Mouse (Mus musculus): ENCODE data around the gene Bcl2l13. TPM values are rescaled to one million over a fixed set of nuclear protein-coding genes. Genes with fewer than 3 reads are reported as not detected.

Gene Bcl2l13
- polyA plus RNA-seq, 1 experiment from 2014 or later = 30.2 TPM

GRCm38 (mm10) chr6:120866051-120866814, 30.2 kb downstream of the Bcl2l13 start:
- Histone ChIP-seq H3K4me1 (no peaks in the 10 kb centered on the region), H3K4me3 (replicated peaks) (no peak overlapping the region), H3K4me2 (replicated peaks) (no peak overlapping the region), H3K27me3 (no peaks in the 10 kb centered on the region), H3K9ac (no peak overlapping the region), H3K27ac (replicated peaks) (no peak overlapping the region), H3K36me3 (peaks cover 23% of the 10 kb centered on the region), H3K9me3 (replicated peaks) (no peaks in the 10 kb centered on the region)
- WGBS = 78% methylated on average over 9 of the region's 9 CpGs
- ATAC-seq (ENCODE audit: insufficient number of reproducible peaks, low FRiP score, low TSS enrichment, low read depth) = no peak

- Histone ChIP-seq H3K4me3 (replicated peaks) (no peak overlapping the region), H3K4me2 (replicated peaks) (no peak overlapping the region), H3K4me1 (no peaks in the 10 kb centered on the region), H3K27ac (replicated peaks) (no peak overlapping the region), H3K9me3 (replicated peaks) (no peaks in the 10 kb centered on the region), H3K9ac (no peak overlapping the region), H3K36me3 (peaks cover 19% of the 10 kb centered on the region), H3K27me3 (no peaks in the 10 kb centered on the region)
- ATAC-seq (ENCODE audit: insufficient number of reproducible peaks, low FRiP score, low TSS enrichment, low read depth) = no peak
- WGBS = 36% methylated on average over 1 of the region's 1 CpGs
These were observed 32.8 kb downstream of the Bcl2l13 start for GRCm38 (mm10) chr6:120868824-120869223.

GRCm38 (mm10) chr6:120871286-120871685, 35.3 kb downstream of the Bcl2l13 start:
- Histone ChIP-seq H3K9ac (no peak overlapping the region), H3K4me3 (replicated peaks) (no peak overlapping the region), H3K27ac (replicated peaks) (no peak overlapping the region), H3K27me3 (no peaks in the 10 kb centered on the region), H3K4me1 (no peaks in the 10 kb centered on the region), H3K36me3 (peaks cover 16% of the 10 kb centered on the region), H3K9me3 (replicated peaks) (no peaks in the 10 kb centered on the region), H3K4me2 (replicated peaks) (no peak overlapping the region)
- no peak for ATAC-seq (ENCODE audit: insufficient number of reproducible peaks, low FRiP score, low TSS enrichment, low read depth)
- WGBS = 66% methylated on average over 2 of the region's 2 CpGs

GRCm38 (mm10) chr6:120873874-120874273, 37.9 kb downstream of the Bcl2l13 start:
- 58% methylated on average over 9 of the region's 9 CpGs for WGBS
- H3K27me3 ChIP-seq = no peaks in the 10 kb centered on the region
- ATAC-seq (ENCODE audit: insufficient number of reproducible peaks, low FRiP score, low TSS enrichment, low read depth) = no peak
- no peak overlapping the region for H3K4me2 ChIP-seq (replicated peaks)
- H3K36me3 ChIP-seq = peaks cover 24% of the 10 kb centered on the region
- H3K9me3 ChIP-seq (replicated peaks) = no peaks in the 10 kb centered on the region
- H3K27ac ChIP-seq (replicated peaks) = no peak overlapping the region
- no peak overlapping the region for H3K9ac ChIP-seq
- H3K4me1 ChIP-seq = no peaks in the 10 kb centered on the region
- H3K4me3 ChIP-seq (replicated peaks) = no peak overlapping the region

- H3K9me3 ChIP-seq (replicated peaks) = no peaks in the 10 kb centered on the region
- H3K9ac ChIP-seq = no peak overlapping the region
- H3K36me3 ChIP-seq = peaks cover 55% of the 10 kb centered on the region
- H3K4me3 ChIP-seq (replicated peaks) = no peak overlapping the region
- no peak overlapping the region for H3K27ac ChIP-seq (replicated peaks)
- H3K4me1 ChIP-seq = no peaks in the 10 kb centered on the region
- H3K27me3 ChIP-seq = no peaks in the 10 kb centered on the region
- no peak overlapping the region for H3K4me2 ChIP-seq (replicated peaks)
- no peak for ATAC-seq (ENCODE audit: insufficient number of reproducible peaks, low FRiP score, low TSS enrichment, low read depth)
- WGBS = 58% methylated on average over 5 of the region's 5 CpGs
These were observed 43.0 kb downstream of the Bcl2l13 start for GRCm38 (mm10) chr6:120879046-120879445.

GRCm38 (mm10) chr6:120884436-120884835, 48.4 kb downstream of the Bcl2l13 start:
- WGBS = 85% methylated on average over 6 of the region's 6 CpGs
- H3K9ac ChIP-seq = no peak overlapping the region
- H3K4me3 ChIP-seq (replicated peaks) = no peak overlapping the region
- H3K27me3 ChIP-seq = no peaks in the 10 kb centered on the region
- no peak overlapping the region for H3K4me2 ChIP-seq (replicated peaks)
- no peak for ATAC-seq (ENCODE audit: insufficient number of reproducible peaks, low FRiP score, low TSS enrichment, low read depth)
- no peaks in the 10 kb centered on the region for H3K9me3 ChIP-seq (replicated peaks)
- H3K4me1 ChIP-seq = no peaks in the 10 kb centered on the region
- H3K36me3 ChIP-seq = peaks cover 73% of the 10 kb centered on the region
- H3K27ac ChIP-seq (replicated peaks) = no peak overlapping the region

GRCm38 (mm10) chr6:120886696-120887095, 50.7 kb downstream of the Bcl2l13 start:
- WGBS = 92% methylated on average over 17 of the region's 17 CpGs
- Histone ChIP-seq H3K9ac (no peak overlapping the region), H3K4me3 (replicated peaks) (no peak overlapping the region), H3K27ac (replicated peaks) (no peak overlapping the region), H3K9me3 (replicated peaks) (no peaks in the 10 kb centered on the region), H3K4me1 (no peaks in the 10 kb centered on the region), H3K27me3 (no peaks in the 10 kb centered on the region), H3K36me3 (peaks cover 78% of the 10 kb centered on the region), H3K4me2 (replicated peaks) (no peak overlapping the region)
- ATAC-seq (ENCODE audit: insufficient number of reproducible peaks, low FRiP score, low TSS enrichment, low read depth) = no peak

- peaks cover 38% of the 10 kb centered on the region for H3K36me3 ChIP-seq
- WGBS = 93% methylated on average over 9 of the region's 9 CpGs
These were observed 58.1 kb downstream of the Bcl2l13 start for GRCm38 (mm10) chr6:120894089-120894488.

GRCm38 (mm10) chr6:120894524-120894923, 58.5 kb downstream of the Bcl2l13 start:
- H3K4me2 ChIP-seq (replicated peaks) = no peak overlapping the region
- H3K36me3 ChIP-seq = peaks cover 33% of the 10 kb centered on the region
- H3K9me3 ChIP-seq (replicated peaks) = no peaks in the 10 kb centered on the region
- no peak overlapping the region for H3K27ac ChIP-seq (replicated peaks)
- H3K27me3 ChIP-seq = no peaks in the 10 kb centered on the region
- WGBS = 83% methylated on average over 9 of the region's 9 CpGs
- no peak for ATAC-seq (ENCODE audit: insufficient number of reproducible peaks, low FRiP score, low TSS enrichment, low read depth)
- H3K4me3 ChIP-seq (replicated peaks) = no peak overlapping the region
- H3K4me1 ChIP-seq = no peaks in the 10 kb centered on the region
- no peak overlapping the region for H3K9ac ChIP-seq

More at GRCm38 (mm10) chr6:120894089-120894488, 58.1 kb downstream of the Bcl2l13 start:
- Histone ChIP-seq H3K9ac (no peak overlapping the region), H3K9me3 (replicated peaks) (no peaks in the 10 kb centered on the region), H3K4me1 (no peaks in the 10 kb centered on the region), H3K4me2 (replicated peaks) (no peak overlapping the region), H3K27me3 (no peaks in the 10 kb centered on the region), H3K4me3 (replicated peaks) (no peak overlapping the region), H3K27ac (replicated peaks) (no peak overlapping the region)
- ATAC-seq (ENCODE audit: insufficient number of reproducible peaks, low FRiP score, low TSS enrichment, low read depth) = no peak

GRCm38 (mm10) chr6:120898188-120898833, 62.3 kb downstream of the Bcl2l13 start:
- H3K27me3 ChIP-seq = no peaks in the 10 kb centered on the region
- no peak overlapping the region for H3K4me3 ChIP-seq (replicated peaks)
- no peak for ATAC-seq (ENCODE audit: insufficient number of reproducible peaks, low FRiP score, low TSS enrichment, low read depth)
- no peak overlapping the region for H3K27ac ChIP-seq (replicated peaks)
- no peaks in the 10 kb centered on the region for H3K9me3 ChIP-seq (replicated peaks)
- H3K4me1 ChIP-seq = no peaks in the 10 kb centered on the region
- 73% methylated on average over 6 of the region's 6 CpGs for WGBS
- no peak overlapping the region for H3K9ac ChIP-seq
- peaks cover 15% of the 10 kb centered on the region for H3K36me3 ChIP-seq
- H3K4me2 ChIP-seq (replicated peaks) = no peak overlapping the region

GRCm38 (mm10) chr6:120901776-120902645, 66.0 kb downstream of the Bcl2l13 start:
- H3K4me3 ChIP-seq (replicated peaks) = no peak overlapping the region
- H3K27ac ChIP-seq (replicated peaks) = no peak overlapping the region
- no peaks in the 10 kb centered on the region for H3K36me3 ChIP-seq
- no peaks in the 10 kb centered on the region for H3K9me3 ChIP-seq (replicated peaks)
- H3K4me1 ChIP-seq = no peaks in the 10 kb centered on the region
- H3K9ac ChIP-seq = no peak overlapping the region
- no peak overlapping the region for H3K4me2 ChIP-seq (replicated peaks)
- WGBS = 77% methylated on average over 14 of the region's 14 CpGs
- no peaks in the 10 kb centered on the region for H3K27me3 ChIP-seq
- ATAC-seq (ENCODE audit: insufficient number of reproducible peaks, low FRiP score, low TSS enrichment, low read depth) = no peak

Data from embryonic facial prominence, embryonic 15.5 days (tissue).